Mouse (Mus musculus) right cerebral cortex, adult 2 months (tissue): ENCODE results near the gene Txnrd3.
A peak's percentile ranks its signal among the peaks of the same experiment; 100 is the strongest.

Experiments
- DNase-seq, 2 experiments: peaks; one replicate each; pipeline ENCODE4 v3.0.0; 2021 to 2022; ENCODE audit warnings: low spot score in 2 of 2

Txnrd3 gene

GRCm38 (mm10) chr6:89643798-89644270, at the start of gene Txnrd3:
Txnrd3 (plus strand) TSS chr6:89643988.
- DNase-seq: peak; percentile 76 to 85

DNA sequence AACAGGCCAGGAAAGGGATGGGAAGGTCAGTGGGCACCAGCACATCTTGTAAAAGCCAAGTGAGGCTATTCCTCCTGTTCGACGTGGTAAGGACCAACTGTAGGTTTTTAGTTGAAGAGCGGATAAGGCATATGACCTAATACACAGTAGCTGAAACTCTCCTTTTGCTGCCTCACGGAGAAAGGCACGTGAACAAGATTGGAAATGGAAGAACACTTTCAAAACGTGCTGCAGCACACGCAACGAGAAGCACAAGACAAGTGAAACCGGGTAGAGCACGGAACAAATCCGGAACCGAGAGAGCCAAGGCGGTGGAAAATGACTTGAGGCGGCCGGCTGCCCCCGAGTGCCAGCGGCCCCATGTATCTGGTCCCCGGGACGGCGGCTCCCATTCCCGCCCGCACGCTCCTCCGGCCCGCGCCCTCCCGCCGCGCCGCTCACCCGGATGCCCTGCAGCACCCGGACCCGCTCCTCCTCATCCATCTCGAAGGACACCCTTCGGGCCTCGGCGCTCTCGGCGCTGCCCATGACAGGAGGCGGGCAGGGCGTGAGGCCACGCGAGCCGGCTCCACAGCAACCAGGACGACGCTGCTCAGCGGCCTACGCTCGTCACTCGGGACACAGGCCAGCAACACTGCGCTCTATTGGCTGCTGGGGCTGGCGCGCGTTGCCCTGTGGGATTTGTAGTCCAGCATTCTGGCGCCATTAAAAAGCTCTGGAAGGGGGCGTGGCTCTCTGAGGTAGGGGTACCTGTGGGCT, 48.6 kb upstream of the Txnrd3 start, which contains the start of gene Chchd6:
Chchd6 (minus strand) TSS at position 635 of the 759 bp plus-strand sequence.
- peak; percentile 96 to 99 for DNase-seq

- no peak for DNase-seq
Measured at GRCm38 (mm10) chr6:89595777-89596146, 48.0 kb upstream of the Txnrd3 start.

- no peak for DNase-seq
Measured at GRCm38 (mm10) chr6:89596510-89596909, 47.3 kb upstream of the Txnrd3 start.

DNA sequence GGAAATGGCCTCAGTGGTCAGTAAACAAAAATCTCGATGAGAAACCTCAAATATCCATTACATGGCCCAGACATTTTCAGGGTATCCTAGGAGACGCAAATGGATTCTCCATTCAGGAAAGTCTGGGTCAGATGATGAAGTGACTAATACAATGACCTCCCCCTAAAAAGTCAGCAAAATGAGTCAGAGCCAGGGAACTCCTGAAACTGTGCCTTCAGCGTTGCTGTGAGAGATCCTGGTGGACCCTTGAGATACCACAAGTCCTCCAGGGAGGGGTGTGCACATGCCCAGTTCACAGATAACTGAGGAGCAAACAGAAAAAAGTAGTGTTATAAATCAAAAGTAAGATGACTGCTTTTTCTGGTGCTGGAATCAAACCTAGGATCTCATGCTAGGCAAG, 37.7 kb upstream of the Txnrd3 start:
- DNase-seq: no peak

DNA sequence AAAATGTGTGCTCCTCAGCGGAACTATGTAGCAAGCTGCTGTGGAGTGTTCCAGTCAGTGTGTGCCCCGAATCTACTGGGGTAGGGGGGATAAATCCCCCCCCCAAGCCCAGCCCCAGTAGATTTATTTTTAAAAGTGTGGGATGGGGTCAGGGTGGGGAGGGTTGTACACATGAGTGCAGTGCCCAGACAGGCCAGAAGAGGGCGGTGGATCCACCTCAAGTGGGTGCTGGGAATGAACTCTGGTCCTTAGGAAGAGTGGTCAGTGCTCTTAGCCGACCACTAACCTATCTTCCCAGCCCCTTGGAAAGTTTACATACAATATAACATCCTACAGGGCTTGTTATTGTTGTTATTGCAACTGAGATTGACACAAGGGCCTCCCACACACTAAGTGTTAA, 35.8 kb upstream of the Txnrd3 start:
- no peak for DNase-seq

- DNase-seq: peak; percentile 62 to 67
Measured at GRCm38 (mm10) chr6:89613336-89614106, 30.3 kb upstream of the Txnrd3 start.

- no peak for DNase-seq
Measured at GRCm38 (mm10) chr6:89614107-89614471, 29.7 kb upstream of the Txnrd3 start.

DNA sequence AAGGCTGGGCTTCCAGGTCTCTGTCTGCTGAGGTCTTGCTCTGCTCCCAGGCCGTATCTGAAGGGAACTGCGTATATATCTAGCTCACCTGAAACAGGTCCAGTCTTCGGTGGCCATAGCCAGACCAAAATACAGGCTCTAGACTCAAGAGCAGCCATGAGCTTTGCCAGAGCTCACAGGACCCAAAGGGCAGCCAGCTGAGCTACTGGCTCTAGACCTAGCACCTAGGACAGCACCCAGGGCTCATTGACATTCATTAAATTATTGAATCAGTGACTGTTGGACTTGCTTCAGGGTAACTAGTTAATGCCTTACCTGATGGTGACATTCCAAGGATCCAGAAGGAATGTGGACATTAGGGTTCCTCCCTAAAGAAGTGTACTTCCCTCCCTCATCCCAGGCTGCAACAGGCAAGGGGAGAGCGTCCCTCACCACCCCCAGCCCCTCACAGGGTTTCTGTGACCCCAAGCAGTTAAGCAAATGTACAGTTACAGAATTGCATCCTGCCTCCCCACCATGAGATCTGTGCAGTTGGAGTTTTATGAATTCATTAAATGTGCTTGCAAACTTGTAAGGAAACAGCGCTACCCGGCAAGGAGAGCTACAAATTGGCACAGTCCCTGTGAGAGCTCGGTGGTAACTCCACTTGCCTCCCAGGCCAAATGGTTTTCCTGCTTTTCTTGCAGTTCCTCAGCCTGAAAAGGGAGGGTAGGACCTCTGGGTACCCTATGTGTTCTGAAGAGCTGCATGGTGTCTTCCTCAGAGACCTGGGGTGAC, 29.0 kb upstream of the Txnrd3 start:
- DNase-seq: no peak

- DNase-seq: no peak
Measured at GRCm38 (mm10) chr6:89615373-89615755, 28.4 kb upstream of the Txnrd3 start.

DNA sequence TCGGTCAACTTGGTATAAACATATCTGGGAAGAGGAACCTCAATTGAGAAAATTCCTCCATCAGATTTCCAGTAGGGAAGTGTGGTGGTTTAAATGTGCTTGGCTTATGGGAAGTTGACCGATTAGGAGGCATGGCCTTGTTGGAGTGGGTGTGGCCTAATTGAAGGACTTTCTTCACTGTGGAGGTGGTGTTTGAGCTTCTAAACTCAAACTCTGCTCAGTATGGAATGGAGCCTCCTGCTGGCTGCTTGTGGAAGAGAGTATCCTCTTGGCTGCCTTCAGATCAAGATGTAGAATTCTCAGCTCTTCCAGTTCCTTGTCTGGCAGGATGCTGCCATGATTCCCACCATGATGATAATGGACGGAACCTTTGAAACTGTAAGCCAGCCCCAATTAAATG, 21.1 kb upstream of the Txnrd3 start:
- no peak for DNase-seq

GRCm38 (mm10) chr6:89628045-89628785, 15.6 kb upstream of the Txnrd3 start:
- no peak for DNase-seq

- DNase-seq: peak; percentile 92 to 93
Measured at GRCm38 (mm10) chr6:89631809-89632562, 11.8 kb upstream of the Txnrd3 start.

DNA sequence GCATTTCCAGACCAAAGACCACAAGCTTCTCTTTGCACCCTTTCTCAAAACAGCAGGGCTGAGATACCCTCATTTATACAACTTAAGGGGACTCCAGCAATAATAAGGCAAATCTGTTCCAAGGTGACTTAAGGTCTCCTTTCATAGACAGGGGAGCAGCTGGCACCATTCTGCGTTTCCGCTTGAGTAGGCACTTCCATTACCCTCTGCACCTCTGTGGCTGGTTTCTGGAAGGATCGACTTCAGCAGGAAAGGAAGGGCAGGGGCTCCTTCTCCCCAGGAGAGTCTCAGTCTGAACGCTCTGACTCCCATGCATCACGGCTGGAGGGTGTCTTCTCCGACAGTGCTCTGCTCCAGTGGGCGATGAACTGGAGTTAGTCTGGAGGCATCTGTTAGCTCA, 10.7 kb upstream of the Txnrd3 start:
- DNase-seq: no peak

DNA sequence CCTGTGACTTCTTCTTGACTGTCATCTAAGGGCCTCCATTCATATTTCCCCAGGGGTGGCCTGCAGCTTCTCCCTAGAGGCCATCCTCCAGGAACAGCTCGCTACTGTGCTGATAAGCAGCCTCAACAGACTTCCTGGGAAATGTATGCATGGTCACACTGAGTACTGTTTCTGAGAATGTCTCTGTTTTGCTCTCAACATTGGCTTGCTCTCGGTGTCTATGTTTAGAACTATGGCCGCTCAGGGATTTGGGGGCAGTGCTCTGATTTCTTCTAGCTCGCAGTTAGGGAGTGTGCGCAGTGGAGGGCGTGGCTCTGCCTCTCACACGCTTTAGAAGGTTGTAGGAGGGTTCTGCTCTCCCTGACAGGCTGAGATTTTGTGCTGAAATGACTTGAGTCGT, 9.4 kb upstream of the Txnrd3 start:
- DNase-seq: no peak

DNA sequence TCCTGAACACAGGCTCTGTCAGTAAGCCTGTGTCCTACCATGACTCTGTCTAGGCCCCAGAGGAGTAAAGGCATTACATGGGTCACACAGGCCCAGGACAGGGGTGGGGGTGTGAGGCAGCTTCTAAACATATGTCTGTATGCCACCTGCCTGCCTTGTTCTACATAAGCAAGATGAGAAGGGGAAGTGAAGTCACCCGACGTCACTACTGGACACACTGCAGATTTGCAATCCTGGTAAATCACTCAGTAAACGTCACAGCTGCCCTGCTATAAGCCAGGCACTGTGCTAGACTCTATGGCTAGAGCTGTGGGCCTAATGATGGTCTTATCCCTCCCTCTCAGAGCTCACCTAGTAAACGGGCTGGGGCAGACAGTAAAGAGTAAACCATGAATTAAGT, 5.8 kb upstream of the Txnrd3 start:
- DNase-seq: no peak

DNA sequence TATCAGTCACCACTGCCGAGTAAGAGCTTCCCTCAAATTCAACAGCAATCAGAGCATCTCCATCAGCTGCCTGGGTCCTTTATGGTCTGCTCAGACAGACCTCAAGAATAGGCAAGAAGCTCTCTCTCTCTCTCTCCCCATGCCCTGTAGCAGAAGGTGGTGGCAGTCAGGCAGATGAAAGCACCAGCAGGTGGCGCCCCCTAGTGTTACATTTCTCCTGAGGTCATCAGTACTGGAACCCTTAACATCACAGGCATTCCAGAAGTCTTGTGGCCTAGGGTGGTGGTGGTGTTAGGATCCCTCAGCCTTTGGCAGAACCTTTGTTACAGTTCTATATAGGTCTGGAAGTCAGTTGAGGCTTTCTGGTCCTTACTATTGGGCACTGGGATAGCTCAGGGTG, 4.8 kb upstream of the Txnrd3 start:
- peak; percentile 53 to 63 for DNase-seq

- peak; percentile 70 to 80 for DNase-seq
Measured at GRCm38 (mm10) chr6:89644271-89645075, 685 bp downstream of the Txnrd3 start.

DNA sequence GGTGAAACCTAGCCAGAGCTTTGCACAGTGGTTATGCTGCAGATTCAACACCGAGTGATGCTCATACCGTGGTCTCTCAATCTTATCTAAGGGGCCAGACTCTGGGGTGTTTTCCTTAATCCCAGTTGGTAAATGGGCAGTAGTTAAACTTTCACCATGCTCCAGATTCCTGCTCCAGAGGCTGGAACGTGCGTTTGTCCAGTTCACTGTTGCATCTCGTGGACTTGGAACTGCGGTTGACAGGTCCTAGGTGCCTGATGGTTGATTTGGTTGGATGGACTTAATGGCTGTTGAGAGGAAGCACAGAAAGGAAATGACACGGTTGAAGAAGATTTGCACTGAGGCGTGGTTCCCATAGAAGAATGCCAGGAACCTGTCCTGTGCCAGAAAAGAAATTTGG, 6.1 kb downstream of the Txnrd3 start:
- no peak for DNase-seq

GRCm38 (mm10) chr6:89651770-89652169, 8.0 kb downstream of the Txnrd3 start:
- DNase-seq: no peak
